Mouse (Mus musculus) urinary bladder, postnatal 36 days (tissue): ENCODE data around the gene Draxin.
"Not testable (repeated sequence)": the region's sequence is repeated elsewhere in the genome, so short reads cannot be mapped to it uniquely, and the experiment has no call there.

Experiments used
- DNase-seq, 2 experiments: peaks; one replicate each; pipeline ENCODE4 v3.0.0; 2022; ENCODE audit warnings: low spot score in 2 of 2, mixed read lengths in 1 of 2

The Draxin gene

GRCm38 (mm10) chr4:148151267-148152168 is 21.0 kb upstream of the Draxin start, which contains the start of gene Fbxo6:
TSS of gene Fbxo6 (minus strand) at chr4:148152140.
- DNase-seq, result peak; percentile 83 to 85

GRCm38 (mm10) chr4:148150953-148151266 is 20.4 kb upstream of the Draxin start:
- DNase-seq, result no peak

GRCm38 (mm10) chr4:148150242-148150641 is 19.7 kb upstream of the Draxin start:
- DNase-seq, result no peak

GRCm38 (mm10) chr4:148149540-148149939 is 19.0 kb upstream of the Draxin start:
- no peak for DNase-seq

GRCm38 (mm10) chr4:148147714-148148113 is 17.2 kb upstream of the Draxin start:
- DNase-seq, result no peak

- no peak for DNase-seq
Measured at GRCm38 (mm10) chr4:148143721-148144120, 13.2 kb upstream of the Draxin start.

GRCm38 (mm10) chr4:148140098-148141011 is 9.9 kb upstream of the Draxin start:
- peak; percentile 91 to 95 for DNase-seq

GRCm38 (mm10) chr4:148139767-148140097 is 9.2 kb upstream of the Draxin start:
- no peak for DNase-seq

GRCm38 (mm10) chr4:148137503-148137902 is 7.0 kb upstream of the Draxin start:
- DNase-seq, result no peak

GRCm38 (mm10) chr4:148134988-148135387 is 4.5 kb upstream of the Draxin start:
- DNase-seq, result no peak

GRCm38 (mm10) chr4:148131497-148132081 is 1.1 kb upstream of the Draxin start:
- no peak for DNase-seq

GRCm38 (mm10) chr4:148130133-148130532 is 365 bp downstream of the Draxin start, which contains the start of gene Mad2l2:
TSS of gene Mad2l2 (plus strand) at chr4:148130384.
- DNase-seq, result no peak

GRCm38 (mm10) chr4:148128672-148129071 is 1.8 kb downstream of the Draxin start:
- DNase-seq, result no peak

- no peak for DNase-seq
Measured at GRCm38 (mm10) chr4:148128241-148128640, 2.3 kb downstream of the Draxin start.

- DNase-seq, result no peak
Measured at GRCm38 (mm10) chr4:148122694-148123066, 7.8 kb downstream of the Draxin start.

- no peak for DNase-seq
Measured at GRCm38 (mm10) chr4:148121982-148122693, 8.4 kb downstream of the Draxin start.

- DNase-seq, result no peak
Measured at GRCm38 (mm10) chr4:148121362-148121761, 9.1 kb downstream of the Draxin start.

GRCm38 (mm10) chr4:148120555-148120954 is 9.9 kb downstream of the Draxin start:
- DNase-seq, result no peak

- not testable (repeated sequence) for DNase-seq
Measured at GRCm38 (mm10) chr4:148119578-148119977, 10.9 kb downstream of the Draxin start.

- no peak for DNase-seq
Measured at GRCm38 (mm10) chr4:148117392-148117791, 13.1 kb downstream of the Draxin start.

- DNase-seq, result no peak
Measured at GRCm38 (mm10) chr4:148116657-148117056, 13.8 kb downstream of the Draxin start.
